Mouse (Mus musculus): Measurements from ENCODE around the gene Fam83e. TPM values are rescaled to one million over a fixed set of nuclear protein-coding genes. Genes with fewer than 3 reads are reported as not detected.

Fam83e gene
- polyA plus RNA-seq, 2 experiments, result 0.48 to 0.92 TPM

GRCm38 (mm10) chr7:45750162-45750561 is 29.1 kb downstream of the Fam83e start:
- Histone ChIP-seq H3K36me3 (ENCODE audit: control insufficient read depth, insufficient read depth, low read length) (no peaks in the 10 kb centered on the region), H3K9me3 (ENCODE audit: control insufficient read depth, low read length) (no peaks in the 10 kb centered on the region; the same call in 1 of the 2 replicates), H3K9ac (ENCODE audit: low read depth, low read length, severe bottlenecking) (no peak overlapping the region), H3K4me1 (ENCODE audit: control insufficient read depth, insufficient read depth, low read length) (no peaks in the 10 kb centered on the region), H3K27me3 (ENCODE audit: control insufficient read depth, insufficient read depth, low read length) (no peaks in the 10 kb centered on the region), H3K27ac (replicated peaks; ENCODE audit: low read depth, low read length) (no peak overlapping the region), H3K4me3 (replicated peaks; ENCODE audit: low read length) (no peak overlapping the region), H3K4me2 (replicated peaks; ENCODE audit: low read depth, low read length, severe bottlenecking) (no peak overlapping the region)
- TF ChIP-seq POLR2A (IDR thresholded peaks at IDR 0.05; ENCODE audit: borderline replicate concordance, extremely low read depth, insufficient read depth, insufficient read length), result no peak
- 64% methylated on average over 9 of the region's 9 CpGs for WGBS
- no peak for ATAC-seq (ENCODE audit: low FRiP score, low read depth)
- DNase-seq (ENCODE audit: low spot score), result no peak

- Histone ChIP-seq H3K36me3 (ENCODE audit: control insufficient read depth, insufficient read depth, low read length) (no peaks in the 10 kb centered on the region), H3K9me3 (ENCODE audit: control insufficient read depth, low read length) (no peaks in the 10 kb centered on the region), H3K4me3 (replicated peaks; ENCODE audit: low read length) (no peak overlapping the region), H3K4me2 (replicated peaks; ENCODE audit: low read depth, low read length, severe bottlenecking) (no peak overlapping the region), H3K4me1 (ENCODE audit: control insufficient read depth, insufficient read depth, low read length) (peaks cover 3% of the 10 kb centered on the region; the same call in 1 of the 2 replicates), H3K27ac (replicated peaks; ENCODE audit: low read depth, low read length) (no peak overlapping the region), H3K9ac (ENCODE audit: low read depth, low read length, severe bottlenecking) (no peak overlapping the region), H3K27me3 (ENCODE audit: control insufficient read depth, insufficient read depth, low read length) (peaks cover 24% of the 10 kb centered on the region)
- WGBS, result 54% methylated on average over 6 of the region's 6 CpGs
- no peak for TF ChIP-seq POLR2A (IDR thresholded peaks at IDR 0.05; ENCODE audit: borderline replicate concordance, extremely low read depth, insufficient read depth, insufficient read length)
- DNase-seq (ENCODE audit: low spot score), result no peak
- ATAC-seq (ENCODE audit: low FRiP score, low read depth), result no peak
These were observed 34.7 kb downstream of the Fam83e start for GRCm38 (mm10) chr7:45755703-45756102.

DNA sequence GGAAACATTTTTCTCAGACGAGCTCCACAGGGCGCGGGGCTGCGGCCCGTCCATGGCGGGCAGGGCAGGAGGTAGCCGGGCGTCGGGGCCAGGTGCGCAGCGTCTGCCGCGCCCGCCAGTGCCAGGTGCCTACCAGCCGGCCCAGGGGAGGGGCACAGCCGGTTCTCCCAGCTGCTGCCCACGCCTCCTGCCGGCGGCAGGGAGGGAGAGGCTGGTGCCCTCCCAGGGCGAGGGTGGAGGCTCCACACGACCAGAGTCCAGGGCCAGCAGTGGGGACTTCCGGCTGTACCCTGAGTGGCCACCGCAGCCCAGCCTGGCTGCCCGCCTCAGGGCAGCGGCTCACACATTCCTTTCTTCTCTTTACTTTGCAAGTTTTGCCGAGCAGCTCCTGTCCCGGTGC is 38.4 kb downstream of the Fam83e start:
- H3K4me3 ChIP-seq (replicated peaks; ENCODE audit: low read length), result peak overlapping the region; percentile 18; the same call in 1 of the 2 replicates
- peak overlapping the region; percentile 34 for H3K9ac ChIP-seq (ENCODE audit: low read depth, low read length, severe bottlenecking)
- H3K4me2 ChIP-seq (replicated peaks; ENCODE audit: low read depth, low read length, severe bottlenecking), result peak overlapping the region; percentile 38
- H3K4me1 ChIP-seq (ENCODE audit: control insufficient read depth, insufficient read depth, low read length), result peaks cover 3% of the 10 kb centered on the region; the same call in 1 of the 2 replicates
- DNase-seq (ENCODE audit: low spot score) (no peak), ATAC-seq (ENCODE audit: low FRiP score, low read depth) (no peak)
- H3K36me3 ChIP-seq (ENCODE audit: control insufficient read depth, insufficient read depth, low read length), result no peaks in the 10 kb centered on the region
- peaks cover 24% of the 10 kb centered on the region for H3K27me3 ChIP-seq (ENCODE audit: control insufficient read depth, insufficient read depth, low read length)
- WGBS, result 4% methylated on average over 15 of the region's 27 CpGs
- no peaks in the 10 kb centered on the region for H3K9me3 ChIP-seq (ENCODE audit: control insufficient read depth, low read length)
- no peak for TF ChIP-seq POLR2A (IDR thresholded peaks at IDR 0.05; ENCODE audit: borderline replicate concordance, extremely low read depth, insufficient read depth, insufficient read length)
- no peak overlapping the region for H3K27ac ChIP-seq (replicated peaks; ENCODE audit: low read depth, low read length)

- DNase-seq (ENCODE audit: low spot score), result no peak
- Histone ChIP-seq H3K4me3 (replicated peaks; ENCODE audit: low read length) (no peak overlapping the region), H3K27me3 (ENCODE audit: control insufficient read depth, insufficient read depth, low read length) (peaks cover 24% of the 10 kb centered on the region), H3K9ac (ENCODE audit: low read depth, low read length, severe bottlenecking) (no peak overlapping the region), H3K4me2 (replicated peaks; ENCODE audit: low read depth, low read length, severe bottlenecking) (no peak overlapping the region), H3K4me1 (ENCODE audit: control insufficient read depth, insufficient read depth, low read length) (peaks cover 3% of the 10 kb centered on the region; the same call in 1 of the 2 replicates), H3K27ac (replicated peaks; ENCODE audit: low read depth, low read length) (no peak overlapping the region), H3K9me3 (ENCODE audit: control insufficient read depth, low read length) (no peaks in the 10 kb centered on the region), H3K36me3 (ENCODE audit: control insufficient read depth, insufficient read depth, low read length) (no peaks in the 10 kb centered on the region)
- no peak for ATAC-seq (ENCODE audit: low FRiP score, low read depth)
- 56% methylated on average over 5 of the region's 5 CpGs for WGBS
- no peak for TF ChIP-seq POLR2A (IDR thresholded peaks at IDR 0.05; ENCODE audit: borderline replicate concordance, extremely low read depth, insufficient read depth, insufficient read length)
These were observed 39.1 kb downstream of the Fam83e start for GRCm38 (mm10) chr7:45760151-45760550.

DNA sequence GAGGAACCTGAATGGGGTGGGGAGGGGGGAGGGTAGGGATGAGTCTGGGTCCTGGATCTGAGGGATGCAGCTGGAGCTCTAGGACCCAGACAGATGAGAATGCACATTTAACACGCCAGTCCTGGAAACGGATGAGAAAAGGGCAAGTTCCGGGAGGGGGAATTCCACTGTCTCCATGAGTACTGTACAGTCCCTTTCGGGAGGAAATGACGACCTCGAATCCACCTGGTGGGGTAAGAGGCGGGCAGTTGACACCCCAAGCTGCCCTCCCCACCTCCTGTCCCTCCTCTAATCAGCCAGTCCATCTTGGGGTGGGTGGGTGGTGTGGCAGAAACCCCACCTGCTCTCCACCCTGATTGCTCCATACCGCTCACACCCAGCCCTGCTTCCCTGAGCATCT is 45.0 kb downstream of the Fam83e start:
- Histone ChIP-seq H3K9ac (ENCODE audit: low read depth, low read length, severe bottlenecking) (no peak overlapping the region), H3K27ac (replicated peaks; ENCODE audit: low read depth, low read length) (no peak overlapping the region), H3K4me2 (replicated peaks; ENCODE audit: low read depth, low read length, severe bottlenecking) (no peak overlapping the region), H3K27me3 (ENCODE audit: control insufficient read depth, insufficient read depth, low read length) (no peaks in the 10 kb centered on the region), H3K4me3 (replicated peaks; ENCODE audit: low read length) (no peak overlapping the region), H3K4me1 (ENCODE audit: control insufficient read depth, insufficient read depth, low read length) (peaks cover 2% of the 10 kb centered on the region; the same call in 1 of the 2 replicates), H3K36me3 (ENCODE audit: control insufficient read depth, insufficient read depth, low read length) (no peaks in the 10 kb centered on the region), H3K9me3 (ENCODE audit: control insufficient read depth, low read length) (no peaks in the 10 kb centered on the region)
- WGBS, result 52% methylated on average over 8 of the region's 8 CpGs
- no peak for ATAC-seq (ENCODE audit: low FRiP score, low read depth)
- no peak for DNase-seq (ENCODE audit: low spot score)
- no peak for TF ChIP-seq POLR2A (IDR thresholded peaks at IDR 0.05; ENCODE audit: borderline replicate concordance, extremely low read depth, insufficient read depth, insufficient read length)

- WGBS, result 58% methylated on average over 8 of the region's 8 CpGs
- H3K4me2 ChIP-seq (replicated peaks; ENCODE audit: low read depth, low read length, severe bottlenecking), result no peak overlapping the region
- H3K9me3 ChIP-seq (ENCODE audit: control insufficient read depth, low read length), result no peaks in the 10 kb centered on the region
- H3K27ac ChIP-seq (replicated peaks; ENCODE audit: low read depth, low read length), result no peak overlapping the region
- no peak for DNase-seq (ENCODE audit: low spot score)
- no peak overlapping the region for H3K4me3 ChIP-seq (replicated peaks; ENCODE audit: low read length)
- peaks cover 2% of the 10 kb centered on the region; the same call in 1 of the 2 replicates for H3K4me1 ChIP-seq (ENCODE audit: control insufficient read depth, insufficient read depth, low read length)
- no peak for ATAC-seq (ENCODE audit: low FRiP score, low read depth)
- no peaks in the 10 kb centered on the region for H3K27me3 ChIP-seq (ENCODE audit: control insufficient read depth, insufficient read depth, low read length)
- no peak for TF ChIP-seq POLR2A (IDR thresholded peaks at IDR 0.05; ENCODE audit: borderline replicate concordance, extremely low read depth, insufficient read depth, insufficient read length)
- H3K9ac ChIP-seq (ENCODE audit: low read depth, low read length, severe bottlenecking), result no peak overlapping the region
- no peaks in the 10 kb centered on the region for H3K36me3 ChIP-seq (ENCODE audit: control insufficient read depth, insufficient read depth, low read length)
These were observed 45.8 kb downstream of the Fam83e start for GRCm38 (mm10) chr7:45766764-45767163.
